Mouse (Mus musculus) layer of hippocampus, postnatal 10 days (tissue): ENCODE data around the gene Agpat4. TPM values are rescaled to one million over a fixed set of nuclear protein-coding genes. Genes with fewer than 3 reads are reported as not detected.
"Not testable (repeated sequence)": the region's sequence is repeated elsewhere in the genome, so short reads cannot be mapped to it uniquely, and the experiment has no call there.

Experiments
- DNase-seq, 2 experiments: peaks; one replicate each; pipeline ENCODE4 v3.0.0; 2021; ENCODE audit warnings: low spot score in 2 of 2
- total RNA-seq, 2 experiments: library from RNA; stranded (reverse); gene quantifications; 2 replicates each; pipeline ENCODE4 v1.2.3; 2021

The Agpat4 gene
- total RNA-seq, 2 experiments from 2014 or later, result 62.8 to 65.0 TPM

GRCm38 (mm10) chr17:12121226-12121794 is 2.8 kb downstream of the Agpat4 start:
- DNase-seq, result no peak

- not testable (repeated sequence) for DNase-seq
Observed at GRCm38 (mm10) chr17:12122262-12122661, 3.8 kb downstream of the Agpat4 start.

- DNase-seq, result no peak
Observed at GRCm38 (mm10) chr17:12123168-12123567, 4.7 kb downstream of the Agpat4 start.

- DNase-seq, result no peak
Observed at GRCm38 (mm10) chr17:12127056-12127455, 8.6 kb downstream of the Agpat4 start.

GRCm38 (mm10) chr17:12128976-12129375 is 10.5 kb downstream of the Agpat4 start:
- no peak for DNase-seq

GRCm38 (mm10) chr17:12131171-12131570 is 12.7 kb downstream of the Agpat4 start:
- DNase-seq, result no peak

GRCm38 (mm10) chr17:12131581-12131980 is 13.1 kb downstream of the Agpat4 start:
- no peak for DNase-seq

- DNase-seq, result no peak
Observed at GRCm38 (mm10) chr17:12132904-12133303, 14.4 kb downstream of the Agpat4 start.

GRCm38 (mm10) chr17:12133985-12134384 is 15.5 kb downstream of the Agpat4 start:
- peak; percentile 32 to 39 for DNase-seq

- no peak for DNase-seq
Observed at GRCm38 (mm10) chr17:12134975-12135633, 16.6 kb downstream of the Agpat4 start.

GRCm38 (mm10) chr17:12138355-12138754 is 19.9 kb downstream of the Agpat4 start:
- DNase-seq, result no peak

- no peak for DNase-seq
Observed at GRCm38 (mm10) chr17:12143948-12144364, 25.5 kb downstream of the Agpat4 start.

GRCm38 (mm10) chr17:12146132-12146681 is 27.7 kb downstream of the Agpat4 start:
- no peak for DNase-seq

- DNase-seq, result no peak
Observed at GRCm38 (mm10) chr17:12147830-12148229, 29.3 kb downstream of the Agpat4 start.

GRCm38 (mm10) chr17:12149232-12149861 is 30.8 kb downstream of the Agpat4 start:
- DNase-seq, result no peak

GRCm38 (mm10) chr17:12150970-12151369 is 32.5 kb downstream of the Agpat4 start:
- no peak for DNase-seq

GRCm38 (mm10) chr17:12154260-12154659 is 35.8 kb downstream of the Agpat4 start:
- no peak for DNase-seq

GRCm38 (mm10) chr17:12155236-12155635 is 36.7 kb downstream of the Agpat4 start:
- DNase-seq, result no peak

GRCm38 (mm10) chr17:12155872-12156271 is 37.4 kb downstream of the Agpat4 start:
- no peak for DNase-seq

- DNase-seq, result no peak
Observed at GRCm38 (mm10) chr17:12156661-12157060, 38.2 kb downstream of the Agpat4 start.

- DNase-seq, result no peak
Observed at GRCm38 (mm10) chr17:12157203-12157602, 38.7 kb downstream of the Agpat4 start.
